Mouse (Mus musculus): ENCODE results near the gene Katnb1. TPM values are rescaled to one million over a fixed set of nuclear protein-coding genes. Genes with fewer than 3 reads are reported as not detected.

The Katnb1 gene
- polyA plus RNA-seq, 1 experiment = 16.1 TPM

- no peaks in the 10 kb centered on the region for H3K27me3 ChIP-seq (ENCODE audit: control insufficient read depth, insufficient read depth, low read length, poor library complexity, severe bottlenecking)
- H3K4me3 ChIP-seq (ENCODE audit: low read depth, low read length) = no peak overlapping the region
- peaks cover 13% of the 10 kb centered on the region for H3K36me3 ChIP-seq (ENCODE audit: control insufficient read depth, insufficient read depth, low read length, poor library complexity, severe bottlenecking)
- no peak overlapping the region for H3K27ac ChIP-seq (ENCODE audit: insufficient read depth, low read length)
- no peak overlapping the region for H3K9ac ChIP-seq (ENCODE audit: low read depth, poor library complexity, severe bottlenecking)
- TF ChIP-seq EP300 (IDR thresholded peaks at IDR 0.05; ENCODE audit: insufficient read depth, low read depth, low read length) (no peak), POLR2A (IDR thresholded peaks at IDR 0.05; ENCODE audit: insufficient read depth, low read length) (no peak), CTCF (IDR thresholded peaks at IDR 0.05; ENCODE audit: low read depth, low read length) (peak; percentile 99)
- no peaks in the 10 kb centered on the region for H3K4me1 ChIP-seq (ENCODE audit: control insufficient read depth, insufficient read depth, low read length)
- H3K9me3 ChIP-seq (replicated peaks; ENCODE audit: control insufficient read depth, insufficient read depth, low read length, poor library complexity, severe bottlenecking) = no peaks in the 10 kb centered on the region
Observed at GRCm38 (mm10) chr8:95099009-95099408, 18.0 kb downstream of the Katnb1 start.

- no peak overlapping the region for H3K4me3 ChIP-seq (ENCODE audit: low read depth, low read length)
- H3K9ac ChIP-seq (ENCODE audit: low read depth, poor library complexity, severe bottlenecking) = no peak overlapping the region
- H3K4me1 ChIP-seq (ENCODE audit: control insufficient read depth, insufficient read depth, low read length) = no peaks in the 10 kb centered on the region
- H3K36me3 ChIP-seq (ENCODE audit: control insufficient read depth, insufficient read depth, low read length, poor library complexity, severe bottlenecking) = peaks cover 21% of the 10 kb centered on the region
- no peak overlapping the region for H3K27ac ChIP-seq (ENCODE audit: insufficient read depth, low read length)
- H3K9me3 ChIP-seq (replicated peaks; ENCODE audit: control insufficient read depth, insufficient read depth, low read length, poor library complexity, severe bottlenecking) = no peaks in the 10 kb centered on the region
- TF ChIP-seq EP300 (IDR thresholded peaks at IDR 0.05; ENCODE audit: insufficient read depth, low read depth, low read length) = no peak
- peak; percentile 21 for TF ChIP-seq CTCF (IDR thresholded peaks at IDR 0.05; ENCODE audit: low read depth, low read length)
- no peak for TF ChIP-seq POLR2A (IDR thresholded peaks at IDR 0.05; ENCODE audit: insufficient read depth, low read length)
- no peaks in the 10 kb centered on the region for H3K27me3 ChIP-seq (ENCODE audit: control insufficient read depth, insufficient read depth, low read length, poor library complexity, severe bottlenecking)
Observed at GRCm38 (mm10) chr8:95101972-95102371, 21.0 kb downstream of the Katnb1 start.

- H3K4me1 ChIP-seq (ENCODE audit: control insufficient read depth, insufficient read depth, low read length) = no peaks in the 10 kb centered on the region
- no peak overlapping the region for H3K9ac ChIP-seq (ENCODE audit: low read depth, poor library complexity, severe bottlenecking)
- H3K4me3 ChIP-seq (ENCODE audit: low read depth, low read length) = no peak overlapping the region
- no peak overlapping the region for H3K27ac ChIP-seq (ENCODE audit: insufficient read depth, low read length)
- peaks cover 19% of the 10 kb centered on the region for H3K36me3 ChIP-seq (ENCODE audit: control insufficient read depth, insufficient read depth, low read length, poor library complexity, severe bottlenecking)
- no peak for TF ChIP-seq EP300 (IDR thresholded peaks at IDR 0.05; ENCODE audit: insufficient read depth, low read depth, low read length)
- no peak for TF ChIP-seq CTCF (IDR thresholded peaks at IDR 0.05; ENCODE audit: low read depth, low read length)
- TF ChIP-seq POLR2A (IDR thresholded peaks at IDR 0.05; ENCODE audit: insufficient read depth, low read length) = no peak
- no peaks in the 10 kb centered on the region for H3K27me3 ChIP-seq (ENCODE audit: control insufficient read depth, insufficient read depth, low read length, poor library complexity, severe bottlenecking)
- H3K9me3 ChIP-seq (replicated peaks; ENCODE audit: control insufficient read depth, insufficient read depth, low read length, poor library complexity, severe bottlenecking) = no peaks in the 10 kb centered on the region
Observed at GRCm38 (mm10) chr8:95107306-95107705, 26.3 kb downstream of the Katnb1 start.

GRCm38 (mm10) chr8:95112594-95112993 is 31.6 kb downstream of the Katnb1 start:
- Histone ChIP-seq H3K9me3 (replicated peaks; ENCODE audit: control insufficient read depth, insufficient read depth, low read length, poor library complexity, severe bottlenecking) (no peaks in the 10 kb centered on the region), H3K27me3 (ENCODE audit: control insufficient read depth, insufficient read depth, low read length, poor library complexity, severe bottlenecking) (no peaks in the 10 kb centered on the region), H3K9ac (ENCODE audit: low read depth, poor library complexity, severe bottlenecking) (no peak overlapping the region), H3K36me3 (ENCODE audit: control insufficient read depth, insufficient read depth, low read length, poor library complexity, severe bottlenecking) (peaks cover 6% of the 10 kb centered on the region; the same call in 1 of the 2 replicates), H3K4me3 (ENCODE audit: low read depth, low read length) (no peak overlapping the region), H3K27ac (ENCODE audit: insufficient read depth, low read length) (no peak overlapping the region), H3K4me1 (ENCODE audit: control insufficient read depth, insufficient read depth, low read length) (no peaks in the 10 kb centered on the region)
- no peak for TF ChIP-seq POLR2A (IDR thresholded peaks at IDR 0.05; ENCODE audit: insufficient read depth, low read length)
- no peak for TF ChIP-seq EP300 (IDR thresholded peaks at IDR 0.05; ENCODE audit: insufficient read depth, low read depth, low read length)
- no peak for TF ChIP-seq CTCF (IDR thresholded peaks at IDR 0.05; ENCODE audit: low read depth, low read length)

GRCm38 (mm10) chr8:95113108-95113507 is 32.1 kb downstream of the Katnb1 start:
- H3K4me1 ChIP-seq (ENCODE audit: control insufficient read depth, insufficient read depth, low read length) = no peaks in the 10 kb centered on the region
- H3K9me3 ChIP-seq (replicated peaks; ENCODE audit: control insufficient read depth, insufficient read depth, low read length, poor library complexity, severe bottlenecking) = no peaks in the 10 kb centered on the region
- no peaks in the 10 kb centered on the region for H3K27me3 ChIP-seq (ENCODE audit: control insufficient read depth, insufficient read depth, low read length, poor library complexity, severe bottlenecking)
- no peak overlapping the region for H3K9ac ChIP-seq (ENCODE audit: low read depth, poor library complexity, severe bottlenecking)
- TF ChIP-seq CTCF (IDR thresholded peaks at IDR 0.05; ENCODE audit: low read depth, low read length) = no peak
- TF ChIP-seq EP300 (IDR thresholded peaks at IDR 0.05; ENCODE audit: insufficient read depth, low read depth, low read length) = no peak
- no peak for TF ChIP-seq POLR2A (IDR thresholded peaks at IDR 0.05; ENCODE audit: insufficient read depth, low read length)
- H3K27ac ChIP-seq (ENCODE audit: insufficient read depth, low read length) = no peak overlapping the region
- H3K36me3 ChIP-seq (ENCODE audit: control insufficient read depth, insufficient read depth, low read length, poor library complexity, severe bottlenecking) = peaks cover 5% of the 10 kb centered on the region; the same call in 1 of the 2 replicates
- H3K4me3 ChIP-seq (ENCODE audit: low read depth, low read length) = no peak overlapping the region

- Histone ChIP-seq H3K27me3 (ENCODE audit: control insufficient read depth, insufficient read depth, low read length, poor library complexity, severe bottlenecking) (no peaks in the 10 kb centered on the region), H3K4me1 (ENCODE audit: control insufficient read depth, insufficient read depth, low read length) (no peaks in the 10 kb centered on the region), H3K36me3 (ENCODE audit: control insufficient read depth, insufficient read depth, low read length, poor library complexity, severe bottlenecking) (no peaks in the 10 kb centered on the region), H3K4me3 (ENCODE audit: low read depth, low read length) (no peak overlapping the region), H3K27ac (ENCODE audit: insufficient read depth, low read length) (no peak overlapping the region), H3K9ac (ENCODE audit: low read depth, poor library complexity, severe bottlenecking) (no peak overlapping the region), H3K9me3 (replicated peaks; ENCODE audit: control insufficient read depth, insufficient read depth, low read length, poor library complexity, severe bottlenecking) (no peaks in the 10 kb centered on the region)
- no peak for TF ChIP-seq POLR2A (IDR thresholded peaks at IDR 0.05; ENCODE audit: insufficient read depth, low read length)
- 0 out of 2 replicates have a peak, but pooled peaks have one; percentile 26 for TF ChIP-seq EP300 (IDR thresholded peaks at IDR 0.05; ENCODE audit: insufficient read depth, low read depth, low read length)
- peak; percentile 74 for TF ChIP-seq CTCF (IDR thresholded peaks at IDR 0.05; ENCODE audit: low read depth, low read length)
Observed at GRCm38 (mm10) chr8:95113750-95114149, 32.8 kb downstream of the Katnb1 start.
